Mouse (Mus musculus) adrenal gland, postnatal 14 days (tissue): ENCODE measurements around the gene Ttc17. TPM values are rescaled to one million over a fixed set of nuclear protein-coding genes. Genes with fewer than 3 reads are reported as not detected.
A peak's percentile ranks its signal among the peaks of the same experiment; 100 is the strongest.
"Not testable (repeated sequence)": the region's sequence is repeated elsewhere in the genome, so short reads cannot be mapped to it uniquely, and the experiment has no call there.

ENCODE experiments used
- DNase-seq: peaks from one replicate; pipeline ENCODE4 v3.0.0; 2021; ENCODE audit warnings: mixed read lengths
- long read RNA-seq, 2 experiments: library from polyadenylated mRNA; stranded (forward); transcript quantifications; one replicate each; pipeline ENCODE4 v2.0.0; 2021
- total RNA-seq: library from RNA; stranded (reverse); gene quantifications from 2 replicates; pipeline ENCODE4 v1.2.3, GENCODE M21; 2021

Ttc17 gene
- 32.2 and 33.2 TPM in 2 replicates for total RNA-seq
- long read RNA-seq, experiment 1, full-length matches to known transcripts, result 13 of 36 reads
- long read RNA-seq, experiment 1, partial matches to known transcripts, result 4 of 36 reads
- long read RNA-seq, experiment 1, other reads (novel, unspliced or antisense), result 19 of 36 reads
- long read RNA-seq, experiment 2, full-length matches to known transcripts, result 10 of 13 reads
- long read RNA-seq, experiment 2, partial matches to known transcripts, result 3 of 13 reads
- long read RNA-seq, experiment 2, other reads (novel, unspliced or antisense), result 0 of 13 reads

DNA sequence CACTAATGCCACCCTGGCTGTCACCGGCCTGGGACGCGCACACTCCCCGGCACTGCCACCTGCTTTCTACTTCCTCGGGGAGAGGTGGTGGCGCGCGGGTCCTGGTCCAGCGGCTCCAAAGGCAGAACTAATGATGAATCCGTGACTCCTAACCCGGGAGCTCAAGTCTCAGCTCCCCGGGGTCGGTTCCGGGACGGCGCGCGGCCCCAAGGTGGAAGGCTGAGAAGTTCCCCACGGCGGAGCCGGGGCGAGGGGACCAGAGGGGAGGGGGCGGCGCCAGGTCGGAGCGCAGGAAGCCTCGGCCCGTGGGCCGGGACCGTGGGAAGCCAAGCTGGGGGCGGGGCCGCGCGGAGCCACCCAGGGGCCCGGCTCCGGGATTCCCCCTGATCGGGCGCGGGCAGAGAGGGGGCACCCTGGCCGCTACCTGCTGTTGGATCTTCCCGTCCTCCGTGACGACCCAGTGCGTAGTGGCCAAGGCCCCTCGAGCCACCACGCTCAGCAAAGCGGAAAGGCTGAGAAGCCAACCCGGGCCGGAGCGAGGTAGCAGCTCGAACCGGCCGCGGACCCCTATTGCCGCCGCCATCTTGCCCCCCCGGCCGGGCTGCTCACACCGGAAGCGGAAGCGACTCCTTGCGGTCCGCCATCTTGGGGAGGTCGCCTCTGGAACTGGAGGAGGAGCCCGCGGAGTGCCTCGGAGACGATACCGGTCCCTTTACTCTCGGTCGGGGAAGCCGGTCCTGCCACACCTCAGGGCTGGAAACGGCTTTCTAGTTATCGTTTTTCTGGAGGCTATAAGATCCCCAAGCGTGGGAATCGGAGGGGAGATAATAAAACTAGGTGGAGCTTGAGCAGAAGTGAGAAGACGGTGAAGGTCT, at the start of gene Ttc17:
Ttc17 (minus strand) TSS at position 607 of the 875 bp plus-strand sequence.
- DNase-seq, result peak; percentile 96

DNA sequence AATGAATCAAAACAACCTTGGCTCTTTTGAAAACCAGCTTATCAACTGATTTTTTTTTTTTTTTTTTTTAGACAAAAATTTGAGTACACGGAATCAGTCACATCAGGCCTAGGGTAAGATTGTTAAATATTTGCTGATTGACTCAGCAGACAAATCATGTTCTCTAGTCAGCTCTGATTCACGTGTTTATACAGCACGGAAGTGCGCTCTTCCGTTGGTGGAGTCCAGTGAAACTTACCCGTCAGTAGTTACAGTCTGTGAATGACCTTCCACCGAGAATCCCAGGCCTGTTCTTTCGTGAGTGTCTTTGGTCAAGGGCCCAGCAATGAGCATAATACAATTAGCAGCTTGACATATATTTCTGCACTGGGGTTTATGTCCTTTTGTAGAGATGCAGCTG, 43.2 kb upstream of the Ttc17 start:
- no peak for DNase-seq

DNA sequence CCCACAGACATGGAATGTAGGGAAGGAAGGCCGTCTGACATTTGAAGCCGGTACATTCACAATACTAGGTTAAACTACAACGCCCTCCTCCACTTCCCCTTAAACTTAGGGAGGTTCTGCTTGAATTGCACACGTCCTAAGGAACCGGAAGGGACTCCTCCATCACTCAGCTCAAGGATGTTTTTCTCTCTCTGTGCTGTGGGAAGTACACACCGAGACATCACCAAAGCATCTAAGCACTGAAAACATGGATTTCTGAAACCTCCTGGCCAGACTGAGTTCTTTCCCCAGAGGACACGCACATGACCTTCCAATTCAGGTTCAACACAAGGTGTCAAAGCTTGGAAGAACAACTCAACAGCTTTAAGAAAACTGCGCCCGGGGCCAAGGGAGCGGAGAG, 30.5 kb upstream of the Ttc17 start:
- peak; percentile 14 for DNase-seq

DNA sequence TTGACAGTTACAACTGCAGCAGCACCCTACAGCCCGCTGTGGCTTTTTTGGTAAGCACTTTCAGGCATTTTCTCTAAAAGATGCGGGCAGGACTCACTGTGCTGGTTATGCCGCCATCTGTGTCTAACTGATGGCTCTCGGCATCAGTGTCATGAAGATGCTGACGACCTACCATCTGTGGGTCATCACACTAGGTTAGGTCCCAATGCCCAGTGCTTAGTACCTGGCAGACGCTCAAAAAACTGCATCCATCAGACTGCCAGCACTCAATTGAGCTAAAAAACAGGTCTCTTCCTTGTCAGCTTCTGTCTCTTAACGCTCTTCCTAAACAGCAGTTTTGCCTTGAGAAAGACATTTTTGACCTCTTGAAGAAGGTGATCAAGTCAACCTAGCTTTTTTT, 29.0 kb upstream of the Ttc17 start:
- DNase-seq, result no peak

DNA sequence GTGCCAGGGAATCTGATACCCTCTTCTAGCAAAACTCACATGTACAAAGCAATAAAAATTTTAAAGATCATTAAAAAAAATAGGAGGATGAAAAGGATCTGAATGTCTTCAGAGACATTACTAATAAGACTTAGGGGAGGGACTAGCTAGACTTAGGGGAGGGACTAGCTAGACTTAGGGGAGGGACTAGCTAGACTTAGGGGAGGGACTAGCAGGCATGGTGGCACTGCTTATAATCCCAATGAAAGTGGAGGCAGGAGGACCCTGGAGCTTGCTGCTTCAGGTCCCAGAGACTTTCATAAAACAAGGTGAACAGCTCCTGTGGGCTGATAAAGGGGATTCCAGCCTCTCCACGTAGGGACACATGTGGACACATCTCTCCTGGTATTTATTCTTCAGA, 28.3 kb upstream of the Ttc17 start:
- no peak for DNase-seq

DNA sequence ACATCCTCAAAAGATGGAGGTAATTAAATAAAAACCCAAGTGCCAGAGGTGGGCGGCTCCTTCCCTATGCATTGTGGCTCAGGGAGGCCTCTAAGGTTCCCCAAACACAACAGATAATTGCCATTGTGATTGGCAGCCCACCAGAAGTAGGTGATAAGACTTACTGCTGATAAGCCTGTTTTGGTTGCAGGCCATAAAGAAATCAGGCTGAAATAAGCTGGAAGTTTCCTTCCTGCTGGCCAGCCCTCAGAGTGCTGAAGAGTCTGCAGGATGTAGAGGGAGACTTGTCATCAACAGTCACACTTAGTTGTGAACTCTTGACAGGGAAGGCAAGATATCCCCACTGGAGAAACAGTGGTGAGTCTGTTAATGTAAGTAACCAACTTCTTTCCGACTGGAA, 25.7 kb upstream of the Ttc17 start:
- DNase-seq, result no peak

DNA sequence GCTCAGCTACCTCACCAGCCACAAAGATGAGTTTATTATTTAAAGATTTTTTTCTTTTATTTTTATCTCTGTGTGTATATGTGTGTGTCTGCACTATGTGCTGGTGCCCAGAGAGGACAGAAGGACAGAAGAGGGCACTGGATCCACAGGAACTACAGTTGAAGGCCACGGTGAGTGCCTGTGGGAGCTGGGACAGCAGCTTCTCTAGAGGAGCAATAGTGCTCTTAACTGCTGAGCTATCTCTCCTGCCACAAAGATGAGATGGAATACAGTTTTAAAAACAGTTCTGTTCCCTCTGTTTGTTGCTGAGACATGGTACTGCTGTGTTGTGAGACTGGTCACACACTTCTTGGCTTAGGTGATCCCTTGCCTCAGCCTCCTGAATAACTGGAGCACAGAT, 22.0 kb upstream of the Ttc17 start:
- DNase-seq, result no peak

DNA sequence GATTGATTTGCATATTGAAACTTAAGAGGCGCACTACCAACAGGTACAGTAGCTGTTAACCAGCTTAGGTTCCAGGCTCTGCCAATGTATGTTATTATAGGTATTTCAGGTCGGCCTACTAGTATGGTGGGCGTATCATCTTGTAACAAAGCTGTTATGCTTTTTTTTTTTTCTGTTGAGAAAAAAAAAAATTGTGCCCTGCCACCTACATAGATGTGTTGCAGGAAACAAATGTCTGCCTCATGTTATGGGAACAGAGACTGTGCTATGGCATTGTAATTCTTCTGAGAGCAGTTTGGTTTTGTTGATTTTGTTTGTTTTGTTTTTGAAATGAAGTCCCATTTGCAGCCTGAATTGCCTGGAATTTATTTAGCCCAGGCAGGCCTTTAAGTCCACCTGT, 952 bp upstream of the Ttc17 start:
- no peak for DNase-seq

DNA sequence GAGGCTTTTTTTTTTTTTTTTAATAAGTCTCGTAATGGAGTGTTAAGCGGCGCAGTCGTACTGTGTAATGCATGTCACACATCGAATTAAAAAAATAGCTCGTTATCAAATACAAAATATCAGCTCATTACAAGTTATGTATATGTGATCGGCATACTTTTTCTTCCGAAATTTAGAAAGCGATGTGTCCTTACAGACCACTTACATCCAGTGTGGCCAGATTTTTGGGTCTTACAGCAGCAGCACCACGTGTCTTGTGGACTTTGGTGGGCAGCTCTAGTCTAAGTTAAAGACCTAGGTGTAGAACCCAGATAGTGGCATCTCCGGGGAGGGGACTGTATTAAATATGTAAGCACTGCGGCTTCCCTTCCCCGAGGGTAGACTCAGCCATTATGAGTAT, 532 bp upstream of the Ttc17 start:
- DNase-seq, result no peak

DNA sequence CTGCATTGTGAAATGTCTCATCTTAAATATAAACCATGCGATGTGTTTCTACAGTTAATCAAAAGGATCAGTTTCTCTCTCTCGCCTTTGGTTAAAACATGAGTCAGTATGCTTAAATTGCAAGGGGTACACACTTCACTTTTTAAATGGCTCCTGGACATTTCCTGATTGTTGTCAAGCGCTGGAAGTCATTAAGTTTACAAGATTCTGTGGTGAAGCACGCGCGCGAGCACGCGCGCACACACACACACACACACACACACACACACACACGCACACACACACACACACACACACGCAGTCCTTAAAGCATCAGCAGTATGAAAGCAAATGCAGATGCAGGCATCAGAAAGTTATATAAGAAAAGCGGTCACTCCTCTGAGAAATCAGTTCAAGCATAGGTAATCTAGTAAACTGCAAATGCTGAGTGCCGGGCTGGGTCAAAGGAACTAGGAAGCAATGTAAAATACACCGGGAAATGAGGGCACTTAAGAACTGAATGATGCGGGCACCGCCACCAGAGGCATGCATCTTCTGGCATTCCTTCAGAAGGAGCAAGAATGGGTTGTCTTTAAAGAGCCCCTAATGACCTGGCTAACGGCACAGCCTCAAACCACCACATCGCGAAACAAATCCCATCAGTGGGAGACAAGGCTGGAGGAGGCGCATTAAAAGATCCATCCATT, 949 bp downstream of the Ttc17 start:
- peak; percentile 18 for DNase-seq

DNA sequence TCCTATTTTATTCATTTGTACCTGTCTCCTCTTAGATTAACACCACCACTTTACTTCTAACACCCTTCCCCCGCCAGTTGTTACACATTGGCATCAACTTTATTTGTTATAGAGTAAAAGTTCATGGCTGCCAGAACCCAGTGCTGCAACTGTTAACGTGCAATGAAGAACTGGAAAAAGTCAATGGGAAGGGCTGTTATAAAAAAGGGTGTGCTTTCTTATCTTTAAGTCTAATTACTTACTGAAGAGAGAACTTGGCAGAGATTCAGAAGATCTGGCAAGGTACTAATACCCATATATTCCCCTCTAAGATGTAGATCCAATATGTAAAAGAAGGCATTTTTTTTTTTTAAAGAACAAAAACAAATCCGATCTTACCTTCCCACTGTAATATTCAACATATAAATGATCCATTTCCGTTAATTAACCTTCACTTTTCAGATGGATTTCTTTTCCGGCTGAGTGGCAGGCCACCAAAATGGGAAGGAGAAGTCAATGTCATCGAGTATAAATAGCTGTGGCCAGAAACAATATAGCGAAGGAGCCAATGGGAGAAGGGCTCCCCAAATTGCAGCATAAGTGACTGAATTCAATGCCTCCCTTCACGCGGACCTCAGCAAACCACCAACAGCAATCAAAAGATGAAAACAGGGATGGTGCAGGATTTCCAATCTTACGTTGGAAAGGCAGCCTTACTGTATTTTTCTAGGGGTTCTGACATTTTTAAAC, 1.8 kb downstream of the Ttc17 start:
- no peak for DNase-seq

DNA sequence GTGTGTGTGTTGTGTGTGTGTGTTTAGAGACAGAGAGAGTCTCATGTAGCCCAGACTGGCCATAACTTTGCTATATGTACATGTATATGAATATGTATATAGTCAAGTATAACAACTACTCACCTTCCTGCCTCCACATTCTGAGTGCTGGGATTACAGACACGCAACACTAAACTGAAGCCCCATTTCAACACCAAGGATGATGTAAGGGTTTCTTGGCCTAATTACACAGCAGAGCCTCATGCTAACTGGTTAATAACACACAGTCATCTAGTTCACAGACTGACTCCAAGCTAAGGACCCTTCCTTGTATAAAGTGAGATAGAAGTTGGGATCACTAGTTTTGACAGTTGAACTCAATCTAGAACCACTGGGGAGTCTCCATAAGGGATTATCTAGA, 3.9 kb downstream of the Ttc17 start:
- DNase-seq, result no peak

DNA sequence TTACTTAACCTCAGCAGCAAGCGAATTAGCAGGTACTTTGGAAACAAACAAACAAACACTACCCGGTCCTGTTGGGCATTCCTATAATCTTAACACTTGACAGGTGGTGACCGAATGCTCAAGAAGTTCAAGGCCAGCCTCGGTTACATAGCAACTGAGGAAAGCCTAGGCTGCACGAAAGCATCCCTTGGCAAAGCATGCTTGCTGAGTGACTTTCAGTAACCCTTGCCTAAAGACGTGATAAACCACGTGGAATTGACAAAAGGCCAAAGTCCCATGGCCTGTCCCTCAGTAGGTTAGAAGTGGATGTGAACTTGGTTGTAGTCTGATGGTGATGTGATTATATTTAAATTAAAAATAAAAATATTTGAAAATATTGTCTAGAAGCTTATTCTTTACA, 4.4 kb downstream of the Ttc17 start:
- no peak for DNase-seq

DNA sequence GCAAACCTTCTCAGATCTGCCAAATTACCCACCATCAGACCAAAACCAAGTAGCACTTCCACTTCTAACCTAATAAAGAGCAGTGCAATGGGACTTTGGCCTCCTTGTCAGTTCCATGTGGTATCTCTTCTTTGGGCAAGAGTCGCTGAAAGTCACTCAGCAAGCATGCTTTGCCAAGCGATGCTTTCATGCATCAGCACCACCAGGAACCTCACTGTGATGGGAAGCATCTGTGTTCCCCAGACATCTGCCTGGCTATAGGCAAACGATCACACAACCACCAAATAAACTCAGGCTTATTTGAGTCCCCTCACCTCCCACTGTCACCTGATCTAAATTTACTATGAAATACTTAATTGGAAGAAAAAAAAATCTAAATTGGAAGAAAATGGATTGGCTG, 5.5 kb downstream of the Ttc17 start:
- DNase-seq, result no peak

DNA sequence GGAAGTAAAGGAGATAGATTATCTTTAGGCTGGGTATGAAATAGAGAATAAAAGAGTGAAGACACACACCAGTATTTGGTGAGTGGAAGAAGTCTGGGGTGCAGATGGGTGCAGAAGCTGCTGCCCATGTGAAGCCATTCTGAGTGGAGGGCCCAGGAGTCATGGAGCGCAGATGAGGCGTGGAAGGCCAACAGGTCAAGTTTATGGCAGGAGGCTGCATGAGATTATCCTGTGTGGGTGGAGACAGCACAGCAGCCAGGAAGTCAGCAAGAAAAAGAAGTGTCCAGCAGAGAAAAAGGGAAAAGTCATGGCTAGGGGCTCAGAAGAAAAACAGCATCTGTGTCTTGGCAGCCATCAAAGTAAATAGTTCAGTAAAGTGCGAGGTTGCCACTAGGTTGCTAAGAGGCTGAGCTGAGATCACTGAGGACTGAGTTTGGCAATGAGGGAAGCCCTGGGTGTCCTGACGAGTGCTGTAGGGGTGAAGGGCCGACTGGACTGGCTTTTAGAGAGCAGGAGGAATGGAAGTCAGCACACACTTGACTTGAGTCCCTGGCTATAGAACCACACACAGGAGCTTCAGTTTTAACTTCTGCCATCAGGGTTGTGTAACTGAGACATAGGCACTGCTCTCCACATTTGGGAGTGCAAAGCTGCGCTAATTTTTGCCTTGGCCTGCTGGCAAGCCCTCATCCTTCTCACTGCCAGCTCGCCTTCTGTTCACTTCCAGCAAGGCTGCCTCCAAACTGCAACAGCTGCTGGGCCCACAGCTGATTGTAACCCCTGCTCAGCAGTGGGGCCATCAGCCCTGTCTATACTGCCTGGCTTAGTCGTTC, 8.1 kb downstream of the Ttc17 start:
- peak; percentile 14 for DNase-seq

DNA sequence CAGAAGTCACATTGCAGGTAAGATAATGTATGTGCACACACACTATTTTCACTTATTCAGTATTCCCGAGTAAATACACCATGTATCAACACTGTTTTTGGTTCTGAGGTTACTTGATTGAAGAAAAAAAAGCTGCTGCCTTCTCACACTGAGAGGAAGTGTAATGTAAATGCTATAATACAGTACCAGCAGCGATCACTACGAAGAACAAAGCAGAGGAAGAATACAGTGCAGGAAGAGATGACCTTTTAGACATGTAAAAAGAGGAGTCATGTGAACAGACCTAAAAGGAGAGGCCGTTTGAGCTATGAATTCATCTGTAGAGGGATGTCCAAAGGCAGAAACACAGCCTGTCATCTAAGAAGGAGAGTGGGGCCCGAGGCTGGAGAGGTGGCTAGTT, 9.0 kb downstream of the Ttc17 start:
- no peak for DNase-seq

DNA sequence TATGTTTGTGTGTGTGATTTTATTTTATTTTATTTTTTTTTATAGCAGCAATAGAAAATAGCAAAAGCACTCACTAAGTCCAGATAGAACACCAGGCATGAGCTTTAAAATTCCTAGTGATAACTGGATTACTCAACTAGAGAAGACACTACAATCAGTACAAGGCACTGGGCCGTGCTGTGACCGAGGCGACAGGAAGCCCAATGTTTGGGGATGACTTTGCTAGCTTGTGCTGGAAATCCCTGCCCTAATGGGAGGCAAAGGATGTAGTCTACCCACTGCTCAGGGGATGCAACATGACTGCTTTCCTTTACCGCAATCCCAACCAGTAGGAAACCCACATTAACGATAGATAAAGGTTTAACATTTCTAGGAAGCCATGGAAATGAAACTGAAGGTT, 10.2 kb downstream of the Ttc17 start:
- DNase-seq, result no peak

DNA sequence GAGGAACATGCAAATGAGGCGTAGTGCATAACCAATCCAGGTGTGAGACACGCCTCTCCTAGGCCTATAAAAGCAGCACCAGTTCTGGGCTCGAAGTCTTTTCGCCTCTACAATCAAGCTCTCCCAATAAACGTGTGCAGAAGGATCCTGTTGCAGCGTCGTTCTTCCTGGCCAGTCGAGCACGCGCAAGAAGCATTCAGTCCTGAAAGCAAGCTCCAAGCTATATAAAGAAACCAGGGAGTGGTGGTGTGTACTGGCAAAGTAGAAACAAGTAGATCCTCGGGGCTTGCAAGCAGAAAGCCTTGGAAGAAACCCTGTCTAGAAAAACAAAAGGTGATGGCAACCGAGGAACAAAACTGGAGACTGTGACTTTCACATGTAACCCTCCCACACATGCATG, 15.4 kb downstream of the Ttc17 start:
- not testable (repeated sequence) for DNase-seq

DNA sequence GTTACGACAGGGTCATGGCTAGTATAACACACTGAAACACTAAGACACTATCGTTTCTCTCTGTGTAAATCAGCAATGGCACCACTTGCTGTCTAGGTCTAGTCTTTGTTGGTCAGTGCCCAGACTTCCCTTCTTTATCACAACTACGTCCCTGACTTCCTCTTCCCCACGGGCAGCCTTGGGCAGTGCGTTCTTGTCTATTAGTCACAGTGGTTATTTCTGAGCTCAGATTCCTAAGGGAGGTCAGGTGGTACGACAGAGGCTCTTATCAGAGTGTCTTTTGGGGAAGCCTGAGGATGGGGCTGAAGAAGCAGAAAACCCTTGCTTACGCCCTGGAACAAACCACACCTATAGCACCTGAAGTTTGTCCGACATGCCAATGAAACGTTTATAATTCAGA, 17.5 kb downstream of the Ttc17 start:
- peak; percentile 42 for DNase-seq

DNA sequence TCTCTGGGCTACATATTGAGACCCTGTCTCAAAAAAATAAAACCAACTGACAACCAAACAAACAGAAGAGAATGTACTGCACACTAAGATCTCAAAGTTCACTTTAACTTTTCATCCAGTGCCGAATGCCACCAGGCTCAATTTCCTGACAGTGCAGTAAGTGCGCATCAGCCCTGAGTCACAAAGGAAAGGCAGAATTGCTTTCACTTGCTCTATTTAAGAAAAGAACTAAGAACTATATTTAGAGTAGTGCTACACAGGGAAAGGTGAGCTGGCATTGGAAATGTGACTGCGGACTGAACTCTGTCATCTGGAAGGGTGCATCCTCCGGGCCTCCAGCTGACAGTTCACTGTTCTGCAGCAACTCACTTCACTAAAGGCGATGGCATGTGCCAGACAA, 18.6 kb downstream of the Ttc17 start:
- no peak for DNase-seq

DNA sequence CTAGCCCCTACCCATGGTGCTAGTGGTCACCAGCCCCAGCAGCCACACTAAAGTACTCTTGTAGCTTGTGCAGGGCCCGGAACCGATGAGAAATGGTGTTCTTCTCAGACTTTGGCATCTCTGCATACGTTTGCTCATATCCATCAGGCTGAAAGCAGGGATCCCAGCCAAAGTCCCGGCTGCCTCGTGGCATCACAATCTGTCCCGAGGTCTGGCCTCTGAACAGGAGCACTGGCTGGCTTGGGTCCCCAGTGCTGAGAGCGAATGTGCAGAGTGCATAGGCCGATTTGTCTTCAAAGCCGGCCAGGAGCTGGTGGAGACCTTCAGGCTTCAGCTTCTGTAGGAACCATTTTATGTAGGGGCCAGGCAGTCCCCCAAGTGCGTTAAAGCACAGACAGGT, 22.0 kb downstream of the Ttc17 start:
- not testable (repeated sequence) for DNase-seq
